Mouse (Mus musculus) kidney, postnatal 0 days (tissue): ENCODE measurements at regions not wholly inside any gene's neighbourhood (a gene's known extent, or its start where the extent isn't known, plus 50 kb on each side); places are given as distances from the start of the nearest gene placed in this dataset.

Source experiments
- ATAC-seq: fragments of 200-750 bp; cut with Nextera tagmentation; replicated peaks from 2 replicates; pipeline ENCODE4 v1.8.0; 2017; ENCODE audit warnings: low read depth, moderate number of reproducible peaks, moderate TSS enrichment, moderate library complexity; ENCODE audit not compliant: low FRiP score
- DNase-seq: peaks from one replicate; pipeline ENCODE4 v3.0.0-alpha.2; 2016; ENCODE audit warnings: low spot score
- H3K27ac ChIP-seq: fragments of 300-500 bp; sonication (generic); 2 replicates; pipeline ENCODE4 v1.5.1; 2014; ENCODE audit warnings: mild to moderate bottlenecking
- H3K27me3 ChIP-seq: fragments of 300-500 bp; sonication (generic); 2 replicates; pipeline ENCODE4 v1.6.1; 2014; ENCODE audit warnings: low read length, mixed read lengths; ENCODE audit not compliant: insufficient read depth
- H3K36me3 ChIP-seq: fragments of 300-500 bp; sonication (generic); 2 replicates; pipeline ENCODE4 v1.6.1; 2014; ENCODE audit warnings: low read length, mixed read lengths; ENCODE audit not compliant: insufficient read depth
- H3K4me1 ChIP-seq: fragments of 300-500 bp; sonication (generic); replicated peaks from 2 replicates; pipeline ENCODE4 v1.6.1; 2014; ENCODE audit warnings: antibody characterized with exemption, low read length, mixed read lengths; ENCODE audit not compliant: insufficient read depth
- H3K4me2 ChIP-seq: fragments of 300-500 bp; sonication (generic); 2 replicates; pipeline ENCODE4 v1.6.1; 2014; ENCODE audit warnings: mild to moderate bottlenecking, low read length, moderate library complexity, mixed read lengths
- H3K4me3 ChIP-seq: fragments of 300-500 bp; sonication (generic); replicated peaks from 2 replicates; pipeline ENCODE4 v1.5.1; 2014; ENCODE audit warnings: low read depth, low read length
- H3K9ac ChIP-seq: fragments of 300-500 bp; sonication (generic); 2 replicates; pipeline ENCODE4 v1.6.1; 2014; ENCODE audit warnings: low read depth, low read length
- H3K9me3 ChIP-seq: fragments of 300-500 bp; sonication (generic); replicated peaks from 2 replicates; pipeline ENCODE4 v1.6.1; 2016; ENCODE audit warnings: low read length, inconsistent platforms, mixed read lengths
- CTCF ChIP-seq: IDR thresholded peaks from 2 replicates; pipeline ENCODE4 v1.5.1; 2016; ENCODE audit warnings: antibody characterized with exemption, low read depth, mild to moderate bottlenecking, moderate library complexity
- WGBS: fragments of 180-500 bp; shearing (Covaris S2); extraction: QIAGEN DNeasy Blood & Tissue Kit; methylation state at CpG from one replicate; pipeline ENCODE4 v1.1.7; 2014; 5-methylcytosine and 5-hydroxymethylcytosine counted together

DNA sequence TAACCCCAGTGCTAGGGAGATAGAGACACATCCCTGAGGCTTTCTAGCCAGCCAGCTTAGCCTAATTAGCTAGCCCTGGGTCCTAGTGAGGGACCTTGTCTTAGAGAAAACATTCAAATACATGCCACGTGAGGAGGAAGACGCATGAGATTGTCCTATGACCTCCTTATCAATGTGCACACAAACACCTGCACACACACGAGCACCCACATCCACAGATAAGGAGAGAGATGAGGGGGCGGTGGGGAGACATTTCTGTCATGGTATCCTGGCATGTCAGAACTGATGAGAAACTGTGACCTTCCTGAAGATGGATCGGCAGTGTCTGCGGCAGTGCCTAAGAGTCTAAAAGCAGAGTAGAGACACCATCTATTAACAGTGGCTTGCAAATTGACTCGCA, 180.8 kb upstream of the Rad23b start:
- ATAC-seq (no peak), DNase-seq (no peak)
- no peaks in the 10 kb centered on the region for H3K9me3 ChIP-seq
- TF ChIP-seq CTCF: no peak
- H3K4me3 ChIP-seq: no peak overlapping the region
- no peaks in the 10 kb centered on the region for H3K36me3 ChIP-seq
- H3K4me1 ChIP-seq: no peaks in the 10 kb centered on the region
- H3K27me3 ChIP-seq: no peaks in the 10 kb centered on the region
- H3K4me2 ChIP-seq: no peak overlapping the region
- 75% methylated on average over 7 of the region's 7 CpGs for WGBS
- H3K9ac ChIP-seq: no peak overlapping the region
- no peak overlapping the region for H3K27ac ChIP-seq

DNA sequence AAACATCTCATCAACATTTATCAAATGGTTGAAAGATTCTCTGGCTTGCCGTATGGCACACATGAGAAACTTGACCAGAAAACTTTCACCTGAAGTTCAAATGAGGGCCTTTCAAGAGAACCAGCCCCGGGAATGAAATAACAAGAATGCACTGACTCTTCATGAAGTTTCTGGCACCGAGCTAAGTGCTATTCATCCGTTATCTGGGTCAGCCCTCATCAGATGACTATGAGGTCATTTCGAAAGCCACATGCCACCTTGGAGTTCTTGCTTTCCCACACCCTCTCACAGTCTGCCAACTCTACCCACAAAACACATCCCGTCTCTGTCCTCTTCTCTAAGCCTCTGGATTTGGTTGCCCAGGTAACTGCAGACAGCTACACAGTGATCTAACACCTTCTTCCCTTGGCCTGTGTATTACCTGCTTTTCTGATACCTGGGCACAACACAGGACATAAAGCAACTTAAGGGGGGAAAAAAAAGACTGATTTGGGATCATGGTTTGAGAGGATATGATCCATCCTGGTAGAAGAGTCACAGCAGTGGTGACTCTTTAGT, 177.4 kb upstream of the Rad23b start:
- no peaks in the 10 kb centered on the region for H3K36me3 ChIP-seq
- no peaks in the 10 kb centered on the region for H3K9me3 ChIP-seq
- ATAC-seq (no peak), DNase-seq (no peak)
- TF ChIP-seq CTCF: no peak
- H3K4me1 ChIP-seq: no peaks in the 10 kb centered on the region
- no peak overlapping the region for H3K4me2 ChIP-seq
- H3K27me3 ChIP-seq: no peaks in the 10 kb centered on the region
- H3K27ac ChIP-seq: no peak overlapping the region
- WGBS: 83% methylated on average over 6 of the region's 6 CpGs
- H3K9ac ChIP-seq: no peak overlapping the region
- no peak overlapping the region for H3K4me3 ChIP-seq

DNA sequence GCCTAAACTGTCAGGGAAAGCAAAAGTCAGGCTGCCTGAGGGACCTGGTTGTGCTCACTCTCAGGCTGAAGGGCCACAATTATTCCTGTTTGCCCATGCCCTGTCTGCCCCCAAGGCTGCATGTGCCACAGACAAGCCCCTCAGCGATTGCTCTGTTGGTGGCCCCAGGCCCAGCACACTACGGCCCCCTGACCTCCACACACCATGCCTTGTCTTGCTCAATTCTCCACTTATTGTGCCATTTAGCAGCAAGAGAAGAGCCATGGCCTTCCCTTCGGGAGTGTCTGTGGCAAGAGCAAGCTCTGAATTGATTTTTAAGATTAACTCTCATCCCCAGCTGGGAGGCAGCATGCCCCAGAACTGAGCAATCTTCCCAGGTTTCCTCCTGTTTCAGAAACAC, 173.8 kb upstream of the Rad23b start:
- no peaks in the 10 kb centered on the region for H3K9me3 ChIP-seq
- no peak for TF ChIP-seq CTCF
- WGBS: 87% methylated on average over 3 of the region's 3 CpGs

DNA sequence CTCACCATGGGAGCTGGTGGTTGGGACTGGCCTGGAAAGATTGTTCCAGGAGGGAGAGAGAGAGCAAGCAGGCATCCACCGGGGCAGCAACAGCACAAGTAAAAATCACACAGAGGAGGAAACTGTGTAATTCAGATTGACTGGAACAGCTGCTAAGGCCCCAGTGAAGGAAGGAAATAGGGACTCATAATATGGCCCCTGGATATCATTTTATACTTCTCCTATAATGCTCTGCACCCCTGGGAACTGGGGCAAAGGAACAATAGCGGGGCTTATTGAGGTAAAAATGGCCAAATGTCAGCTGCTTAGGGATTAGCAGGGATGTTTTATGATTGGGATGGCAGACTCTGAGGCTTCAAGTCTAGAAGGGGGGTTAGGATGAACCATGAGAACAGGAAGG, 170.4 kb upstream of the Rad23b start:
- Histone ChIP-seq H3K27ac (no peak overlapping the region), H3K27me3 (no peaks in the 10 kb centered on the region), H3K4me3 (no peak overlapping the region), H3K4me1 (no peaks in the 10 kb centered on the region), H3K4me2 (no peak overlapping the region), H3K36me3 (no peaks in the 10 kb centered on the region), H3K9me3 (no peaks in the 10 kb centered on the region), H3K9ac (no peak overlapping the region)
- ATAC-seq (no peak), DNase-seq (no peak)
- WGBS: 76% methylated on average over 2 of the region's 2 CpGs
- TF ChIP-seq CTCF: no peak

More for the DNA sequence above, 173.8 kb upstream of the Rad23b start:
- no peak for DNase-seq
- no peaks in the 10 kb centered on the region for H3K4me1 ChIP-seq
- H3K27me3 ChIP-seq: no peaks in the 10 kb centered on the region
- H3K4me2 ChIP-seq: no peak overlapping the region
- no peak for ATAC-seq
- H3K36me3 ChIP-seq: no peaks in the 10 kb centered on the region
- no peak overlapping the region for H3K4me3 ChIP-seq
- H3K27ac ChIP-seq: no peak overlapping the region
- H3K9ac ChIP-seq: no peak overlapping the region

DNA sequence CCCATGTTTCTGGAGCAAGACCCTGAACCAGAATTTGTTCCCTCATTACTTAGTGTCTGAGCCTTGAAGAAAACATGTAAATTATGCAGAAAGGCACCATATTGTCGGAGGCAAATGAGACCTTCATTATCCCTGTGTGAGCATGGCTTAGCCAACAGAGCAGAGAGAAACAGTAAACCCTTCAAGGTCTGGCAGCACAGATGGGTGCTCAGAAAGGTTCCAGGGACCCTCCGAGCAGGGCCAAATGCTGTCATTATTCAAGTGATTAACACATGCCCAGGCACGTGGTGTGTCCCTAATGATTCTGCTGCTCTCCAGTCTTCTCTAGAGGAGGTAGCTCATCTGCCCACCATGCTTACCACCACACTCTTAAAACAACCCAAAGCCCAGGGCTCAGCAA, 166.3 kb upstream of the Rad23b start:
- no peak for TF ChIP-seq CTCF
- WGBS: 58% methylated on average over 3 of the region's 3 CpGs
- no peaks in the 10 kb centered on the region for H3K9me3 ChIP-seq
- no peaks in the 10 kb centered on the region for H3K4me1 ChIP-seq
- H3K27ac ChIP-seq: no peak overlapping the region
- no peaks in the 10 kb centered on the region for H3K27me3 ChIP-seq
- no peak for ATAC-seq
- H3K4me3 ChIP-seq: no peak overlapping the region
- H3K36me3 ChIP-seq: no peaks in the 10 kb centered on the region
- H3K4me2 ChIP-seq: no peak overlapping the region
- no peak for DNase-seq
- H3K9ac ChIP-seq: no peak overlapping the region

GRCm38 (mm10) chr4:55188716-55189115, 161.1 kb upstream of the Rad23b start:
- no peak for DNase-seq
- 84% methylated on average over 7 of the region's 7 CpGs for WGBS

DNA sequence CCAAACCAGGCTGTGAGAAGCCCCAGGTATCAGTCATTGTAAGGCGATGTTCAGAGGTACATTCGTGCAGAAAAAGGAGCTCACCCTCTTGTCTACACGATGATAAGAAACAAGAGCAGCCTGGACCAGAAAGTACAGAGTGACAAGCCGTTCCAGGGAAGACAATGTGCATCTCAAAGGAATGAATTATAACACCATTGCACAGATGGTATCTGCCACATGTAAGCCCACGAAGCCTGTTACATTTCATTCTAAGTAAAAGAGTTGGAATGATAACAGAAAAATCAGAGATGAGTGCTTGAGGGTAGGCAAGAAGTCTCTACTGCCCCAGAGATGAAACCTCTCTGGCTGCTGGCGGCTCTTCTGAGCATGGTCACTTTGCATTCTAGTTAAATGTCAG, 159.3 kb upstream of the Rad23b start:
- Histone ChIP-seq H3K27ac (no peak overlapping the region), H3K9me3 (no peaks in the 10 kb centered on the region), H3K4me3 (no peak overlapping the region), H3K27me3 (no peaks in the 10 kb centered on the region), H3K4me1 (no peaks in the 10 kb centered on the region), H3K9ac (no peak overlapping the region), H3K4me2 (no peak overlapping the region), H3K36me3 (no peaks in the 10 kb centered on the region)
- WGBS: 83% methylated on average over 6 of the region's 6 CpGs
- no peak for TF ChIP-seq CTCF
- no peak for ATAC-seq
- no peak for DNase-seq

More at GRCm38 (mm10) chr4:55188716-55189115, 161.1 kb upstream of the Rad23b start:
- H3K4me3 ChIP-seq: no peak overlapping the region
- no peak overlapping the region for H3K9ac ChIP-seq
- no peaks in the 10 kb centered on the region for H3K4me1 ChIP-seq
- ATAC-seq: no peak
- no peaks in the 10 kb centered on the region for H3K9me3 ChIP-seq
- no peak overlapping the region for H3K4me2 ChIP-seq
- no peak for TF ChIP-seq CTCF
- no peaks in the 10 kb centered on the region for H3K27me3 ChIP-seq
- no peak overlapping the region for H3K27ac ChIP-seq
- H3K36me3 ChIP-seq: no peaks in the 10 kb centered on the region
